Mouse (Mus musculus) intestine, embryonic 16.5 days (tissue): Measurements from ENCODE around the gene Lyg2. TPM values are rescaled to one million over a fixed set of nuclear protein-coding genes. Genes with fewer than 3 reads are reported as not detected.
A peak's percentile ranks its signal among the peaks of the same experiment; 100 is the strongest.

Experiments
- ATAC-seq: fragments of 200-750 bp; cut with Nextera tagmentation; 2 replicates; pipeline ENCODE4 v1.8.0; 2017; ENCODE audit warnings: moderate TSS enrichment, moderate library complexity
- H3K27ac ChIP-seq: fragments of 300-500 bp; sonication (generic); 2 replicates; pipeline ENCODE4 v1.5.1; 2014; ENCODE audit warnings: mild to moderate bottlenecking, low read length
- H3K27me3 ChIP-seq: fragments of 300-500 bp; sonication (generic); replicated peaks from 2 replicates; pipeline ENCODE4 v1.6.1; 2014; ENCODE audit warnings: low read length, control low read depth, mixed read lengths; ENCODE audit not compliant: control insufficient read depth, insufficient read depth
- H3K36me3 ChIP-seq: fragments of 300-500 bp; sonication (generic); 2 replicates; pipeline ENCODE4 v1.6.1; 2014; ENCODE audit warnings: low read length, control low read depth; ENCODE audit not compliant: control insufficient read depth, insufficient read depth
- H3K4me1 ChIP-seq: fragments of 300-500 bp; sonication (generic); 2 replicates; pipeline ENCODE4 v1.6.1; 2014; ENCODE audit warnings: low read length, control low read depth, mixed read lengths; ENCODE audit not compliant: control insufficient read depth, insufficient read depth
- H3K4me2 ChIP-seq: fragments of 300-500 bp; sonication (generic); 2 replicates; pipeline ENCODE4 v1.6.1; 2014; ENCODE audit warnings: low read depth, low read length, control low read depth
- H3K4me3 ChIP-seq: fragments of 300-500 bp; sonication (generic); 2 replicates; pipeline ENCODE4 v1.5.1; 2014; ENCODE audit warnings: mild to moderate bottlenecking, low read length
- H3K9ac ChIP-seq: fragments of 300-500 bp; sonication (generic); 2 replicates; pipeline ENCODE4 v1.6.1; 2014; ENCODE audit warnings: low read depth, low read length
- H3K9me3 ChIP-seq: fragments of 300-500 bp; sonication (generic); 2 replicates; pipeline ENCODE4 v1.6.1; 2016; ENCODE audit warnings: low read length, control low read depth; ENCODE audit not compliant: control insufficient read depth
- WGBS: fragments of 180-500 bp; shearing (Covaris S2); extraction: QIAGEN DNeasy Blood & Tissue Kit; methylation state at CpG from one replicate; pipeline ENCODE4 v1.1.7; 2014; 5-methylcytosine and 5-hydroxymethylcytosine counted together
- polyA plus RNA-seq: library from polyadenylated mRNA; unstranded; fragments of >200 nt; fragmentation: Nextera tagmentation; extraction: Ambion mirVana; gene quantifications from 2 replicates; pipeline ENCODE4 v1.2.1, GENCODE M21; 2015

The Lyg2 gene
- polyA plus RNA-seq, 1 experiment from 2014 or later: not detected

DNA sequence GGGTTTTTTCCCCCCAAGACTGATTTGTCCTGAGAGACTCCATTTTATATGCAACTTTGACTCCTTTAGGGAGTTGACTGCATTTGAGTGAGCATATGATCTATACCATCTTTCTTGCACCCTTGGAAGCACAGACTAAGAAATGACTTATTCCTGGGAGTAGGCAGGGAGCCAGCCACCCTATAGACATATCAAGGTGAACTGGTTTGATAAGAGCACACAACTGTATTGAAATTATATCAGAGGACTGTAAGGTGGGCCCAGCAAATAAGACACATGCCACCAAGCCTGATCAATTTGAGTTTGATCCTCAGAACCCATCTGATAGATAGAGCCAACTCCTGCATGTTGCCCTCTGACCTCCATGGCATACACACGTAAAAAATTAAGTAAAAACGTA is 46.9 kb downstream of the Lyg2 start:
- no peak for ATAC-seq
- 0 out of 2 replicates have a peak, but pooled peaks cover 5% of the 10 kb centered on the region for H3K4me1 ChIP-seq
- no peak overlapping the region for H3K4me2 ChIP-seq
- H3K4me3 ChIP-seq: no peak overlapping the region
- H3K9me3 ChIP-seq: no peaks in the 10 kb centered on the region
- WGBS: 50% methylated on average over 2 of the region's 2 CpGs
- no peak overlapping the region for H3K27ac ChIP-seq
- H3K27me3 ChIP-seq: no peaks in the 10 kb centered on the region
- H3K9ac ChIP-seq: no peak overlapping the region
- no peaks in the 10 kb centered on the region for H3K36me3 ChIP-seq

DNA sequence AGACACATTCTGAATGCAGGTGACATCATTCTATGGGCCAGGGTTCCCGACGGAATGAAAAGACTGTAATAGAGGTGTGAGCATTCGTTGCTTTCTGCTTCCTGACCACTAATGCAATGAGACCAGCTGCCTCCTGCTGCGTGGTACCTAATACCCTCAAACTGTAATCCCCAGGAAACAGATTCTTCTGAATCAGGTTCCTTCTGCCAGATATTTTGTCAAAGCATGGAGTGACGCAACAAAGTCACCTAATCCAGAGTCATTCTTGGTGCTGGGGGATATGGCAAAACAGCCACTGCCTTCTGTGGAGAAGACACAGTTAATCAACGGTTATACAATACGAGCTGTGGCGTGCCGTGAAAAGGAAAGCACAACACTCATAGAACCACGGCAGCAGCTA is 47.7 kb downstream of the Lyg2 start:
- Histone ChIP-seq H3K4me1 (0 out of 2 replicates have a peak, but pooled peaks cover 5% of the 10 kb centered on the region), H3K27ac (no peak overlapping the region), H3K36me3 (no peaks in the 10 kb centered on the region), H3K9ac (no peak overlapping the region), H3K4me3 (no peak overlapping the region), H3K4me2 (no peak overlapping the region), H3K9me3 (no peaks in the 10 kb centered on the region), H3K27me3 (no peaks in the 10 kb centered on the region)
- WGBS: 65% methylated on average over 10 of the region's 10 CpGs
- ATAC-seq: no peak

DNA sequence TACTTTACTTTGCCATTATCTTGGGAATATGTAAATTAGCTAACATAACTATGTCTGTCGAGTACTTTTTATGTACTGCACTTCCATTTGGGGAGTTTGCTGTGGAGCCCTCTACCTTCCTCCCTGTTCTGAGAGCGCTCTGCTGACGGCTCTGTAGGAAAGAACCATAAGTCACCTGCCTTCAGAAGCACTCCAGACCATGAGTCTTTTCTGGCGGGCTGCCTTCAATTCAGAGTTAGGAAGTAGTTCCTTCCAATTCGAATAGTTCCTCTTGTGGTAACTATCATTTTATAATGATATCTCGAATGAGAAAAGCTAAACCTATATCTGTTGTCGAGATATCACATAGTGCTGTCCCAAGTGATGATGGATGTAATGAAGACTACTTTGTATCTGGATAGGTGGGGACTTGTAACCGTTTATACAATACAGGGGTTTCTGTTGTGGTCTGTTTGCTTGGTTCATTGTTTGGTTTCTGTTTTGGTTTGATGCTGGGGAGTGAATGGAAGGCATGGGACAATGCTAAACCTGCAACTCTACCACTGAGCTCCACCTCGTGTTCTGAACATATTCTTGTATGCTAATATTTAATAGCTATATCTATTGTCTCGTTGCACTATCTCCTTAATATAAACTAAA is 48.5 kb downstream of the Lyg2 start:
- H3K27me3 ChIP-seq: no peaks in the 10 kb centered on the region
- 68% methylated on average over 10 of the region's 10 CpGs for WGBS
- no peak overlapping the region for H3K4me3 ChIP-seq

DNA sequence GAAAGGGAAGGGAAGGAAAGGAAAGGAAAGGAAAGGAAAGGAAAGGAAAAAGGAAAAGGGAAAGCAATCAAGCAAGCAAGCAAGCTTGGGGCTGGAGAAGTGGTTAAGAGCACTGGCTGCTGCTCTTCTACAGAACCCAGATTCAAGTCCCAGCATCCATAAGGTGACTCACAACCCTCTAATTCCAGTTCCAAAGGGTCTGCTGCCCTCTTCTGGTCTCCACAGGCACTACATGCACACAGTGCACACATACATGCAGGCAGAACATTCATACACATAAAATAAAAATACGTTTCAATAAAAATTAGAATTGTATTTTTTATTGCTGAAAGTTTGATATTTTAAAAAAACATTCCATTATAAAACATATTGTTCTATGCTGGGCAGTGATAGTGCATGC is 49.2 kb downstream of the Lyg2 start:
- 0 out of 2 replicates have a peak, but pooled peaks cover 5% of the 10 kb centered on the region for H3K4me1 ChIP-seq
- no peak for ATAC-seq
- no peak overlapping the region for H3K27ac ChIP-seq
- no peaks in the 10 kb centered on the region for H3K9me3 ChIP-seq
- WGBS: 70% methylated on average over 1 of the region's 1 CpGs
- H3K27me3 ChIP-seq: no peaks in the 10 kb centered on the region
- no peaks in the 10 kb centered on the region for H3K36me3 ChIP-seq
- no peak overlapping the region for H3K4me2 ChIP-seq
- H3K4me3 ChIP-seq: no peak overlapping the region
- H3K9ac ChIP-seq: no peak overlapping the region

More for the DNA sequence above, 48.5 kb downstream of the Lyg2 start:
- H3K9ac ChIP-seq: no peak overlapping the region
- no peaks in the 10 kb centered on the region for H3K36me3 ChIP-seq
- H3K9me3 ChIP-seq: no peaks in the 10 kb centered on the region
- no peak for ATAC-seq
- no peak overlapping the region for H3K27ac ChIP-seq
- H3K4me2 ChIP-seq: no peak overlapping the region
- H3K4me1 ChIP-seq: 0 out of 2 replicates have a peak, but pooled peaks cover 5% of the 10 kb centered on the region

DNA sequence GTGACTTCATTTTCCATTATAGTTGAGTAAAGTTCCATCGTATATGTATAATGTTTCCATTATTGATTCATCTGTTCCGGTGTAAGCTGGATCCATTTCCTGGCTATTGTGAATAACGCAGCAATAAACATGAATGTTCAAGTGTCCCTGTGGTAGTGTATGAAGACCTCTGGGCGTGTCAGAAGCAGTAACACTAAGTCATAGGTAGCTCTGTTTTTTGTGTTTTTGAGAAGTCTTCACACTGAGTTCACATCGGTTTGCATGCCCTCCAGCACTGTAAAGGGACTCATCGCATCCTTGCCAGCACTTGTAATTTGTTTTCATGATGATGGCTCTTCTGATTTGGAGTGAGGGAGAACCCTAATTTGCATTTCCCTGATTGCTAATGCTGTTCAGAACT is 50.0 kb downstream of the Lyg2 start, which contains the start of gene Tsga10:
TSS of gene Tsga10 (minus strand) at position 144 of the 400 bp plus-strand sequence.
- H3K27ac ChIP-seq: peak within 1 kb of the TSS; percentile 94
- H3K4me2 ChIP-seq: peak within 1 kb of the TSS; percentile 54
- WGBS: 85% methylated on average over 6 of the region's 6 CpGs
- H3K27me3 ChIP-seq: no peaks in the 10 kb centered on the region
- H3K36me3 ChIP-seq: no peaks in the 10 kb centered on the region
- H3K9me3 ChIP-seq: no peaks in the 10 kb centered on the region
- peak within 1 kb of the TSS; percentile 56 for H3K4me3 ChIP-seq
- 0 out of 2 replicates have a peak, but pooled peaks cover 5% of the 10 kb centered on the region for H3K4me1 ChIP-seq
- peak within 1 kb of the TSS; percentile 75 for H3K9ac ChIP-seq
- ATAC-seq: no peak

DNA sequence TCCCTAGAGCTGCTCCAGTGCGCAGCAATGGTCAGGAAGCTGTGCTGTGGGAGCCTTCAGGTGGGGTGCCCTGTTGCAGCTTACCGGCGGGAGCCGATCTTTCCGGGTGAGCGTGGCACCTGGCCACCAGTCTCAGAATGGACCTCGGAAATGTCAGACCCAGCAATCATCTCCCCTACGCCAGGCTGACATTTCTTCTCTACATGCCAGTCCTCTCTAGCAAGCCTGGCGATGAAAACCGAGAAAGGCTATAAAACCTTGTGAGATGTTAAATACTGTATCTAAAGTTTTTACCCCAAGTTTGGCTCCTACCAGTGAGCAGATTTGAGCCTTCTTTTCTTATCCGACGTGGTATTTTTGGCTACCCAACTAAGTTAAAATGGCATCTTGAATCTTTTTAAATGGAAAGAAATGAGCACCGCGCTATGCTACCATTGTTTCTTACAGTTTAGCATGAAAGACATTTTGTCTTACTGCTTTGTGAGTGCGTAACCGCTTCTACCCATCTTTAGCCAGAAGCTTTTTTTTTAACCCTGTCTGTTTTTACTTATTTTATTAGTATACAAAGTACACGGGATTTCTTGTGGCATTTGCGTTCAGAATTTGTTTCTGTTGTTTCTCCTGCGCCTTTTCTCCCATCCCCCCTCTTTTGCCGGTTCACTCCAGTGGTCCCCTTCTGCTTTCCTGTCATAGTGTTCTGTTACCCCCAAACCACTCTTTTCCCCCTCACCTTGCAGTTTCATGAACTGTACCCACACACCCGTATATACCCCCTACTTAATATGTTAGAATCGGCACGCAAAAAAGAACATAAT is 50.7 kb downstream of the Lyg2 start:
- peak overlapping the region; percentile 75 for H3K9ac ChIP-seq
- no peak for ATAC-seq

DNA sequence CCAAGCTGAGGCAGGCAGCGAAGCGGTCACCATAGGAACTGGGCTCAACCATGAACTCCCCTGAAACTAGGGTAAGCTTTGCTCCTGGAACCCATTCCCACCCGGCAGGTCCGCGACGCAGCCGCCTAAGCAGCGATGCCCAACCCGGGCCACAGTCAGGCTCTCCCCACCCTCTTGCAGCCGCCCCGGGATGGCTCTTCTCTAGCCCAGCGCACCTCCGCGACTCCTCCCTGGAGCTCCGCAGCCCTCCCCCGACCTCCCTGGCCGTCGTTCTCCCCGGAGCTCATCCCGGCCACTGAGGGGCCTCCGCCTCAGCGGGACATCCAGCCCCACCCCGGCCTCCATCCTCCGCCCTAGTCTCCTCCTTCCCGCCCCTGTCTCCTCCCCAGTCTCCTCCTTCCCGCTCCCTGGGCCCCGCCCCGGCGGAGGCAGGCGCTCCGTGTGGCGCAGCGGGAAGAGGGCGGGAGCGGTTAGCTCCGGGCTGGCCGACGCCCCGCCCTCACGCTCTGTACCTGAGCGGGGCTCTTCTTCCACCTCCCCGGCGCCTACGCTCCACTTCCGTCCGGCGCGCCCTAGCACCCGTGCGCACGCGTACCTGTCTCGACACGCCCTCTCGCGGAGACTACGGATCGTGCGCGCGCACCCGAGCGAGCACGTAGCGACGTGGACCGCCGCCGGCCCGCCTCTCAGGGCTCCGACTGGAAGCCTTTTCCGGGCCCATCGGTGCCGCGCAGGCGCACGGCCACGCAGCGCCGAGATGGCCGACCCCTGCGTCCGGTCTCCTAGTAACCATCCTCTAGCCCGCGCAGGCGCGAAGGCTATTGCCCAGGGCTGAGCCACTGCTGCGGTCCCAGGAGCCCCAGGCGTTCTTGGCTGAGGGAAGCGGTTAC is 51.5 kb downstream of the Lyg2 start:
- 1% methylated on average over 90 of the region's 90 CpGs for WGBS
- H3K4me2 ChIP-seq: peak overlapping the region; percentile 70

More for the DNA sequence above, 50.7 kb downstream of the Lyg2 start:
- H3K4me1 ChIP-seq: 0 out of 2 replicates have a peak, but pooled peaks cover 5% of the 10 kb centered on the region
- H3K4me2 ChIP-seq: peak overlapping the region; percentile 54
- H3K9me3 ChIP-seq: no peaks in the 10 kb centered on the region
- H3K4me3 ChIP-seq: peak overlapping the region; percentile 56
- peak overlapping the region; percentile 94 for H3K27ac ChIP-seq
- H3K27me3 ChIP-seq: no peaks in the 10 kb centered on the region
- no peaks in the 10 kb centered on the region for H3K36me3 ChIP-seq
- WGBS: 10% methylated on average over 23 of the region's 23 CpGs

More for the DNA sequence above, 51.5 kb downstream of the Lyg2 start:
- 0 out of 2 replicates have a peak, but pooled peaks cover 5% of the 10 kb centered on the region for H3K4me1 ChIP-seq
- peak overlapping the region; percentile 75 for H3K9ac ChIP-seq
- no peaks in the 10 kb centered on the region for H3K27me3 ChIP-seq
- no peaks in the 10 kb centered on the region for H3K9me3 ChIP-seq
- H3K36me3 ChIP-seq: no peaks in the 10 kb centered on the region
- peak; percentile 99 for ATAC-seq
- H3K4me3 ChIP-seq: peak overlapping the region; percentile 56
- peak overlapping the region; percentile 94 for H3K27ac ChIP-seq
